Mouse (Mus musculus) forebrain, embryonic 16.5 days (tissue): Measurements from ENCODE around the gene B2m. TPM values are rescaled to one million over a fixed set of nuclear protein-coding genes. Genes with fewer than 3 reads are reported as not detected.

Experiments used
- ATAC-seq: fragments of 200-750 bp; cut with Nextera tagmentation; 2 replicates; pipeline ENCODE4 v1.8.0; 2017; ENCODE audit warnings: mild to moderate bottlenecking, moderate library complexity
- H3K27ac ChIP-seq: fragments of 300-500 bp; sonication (generic); 2 replicates; pipeline ENCODE4 v1.5.1; 2014; ENCODE audit warnings: low read length, control low read depth
- H3K27me3 ChIP-seq: fragments of 300-500 bp; sonication (generic); replicated peaks from 2 replicates; pipeline ENCODE4 v1.6.1; 2014; ENCODE audit warnings: low read length; ENCODE audit not compliant: control insufficient read depth, insufficient read depth
- H3K36me3 ChIP-seq: fragments of 300-500 bp; sonication (generic); 2 replicates; pipeline ENCODE4 v1.6.1; 2014; ENCODE audit not compliant: control insufficient read depth, insufficient read depth
- H3K4me1 ChIP-seq: fragments of 300-500 bp; sonication (generic); replicated peaks from 2 replicates; pipeline ENCODE4 v1.6.1; 2014; ENCODE audit warnings: low read length; ENCODE audit not compliant: control insufficient read depth, insufficient read depth
- H3K4me2 ChIP-seq: fragments of 300-500 bp; sonication (generic); 2 replicates; pipeline ENCODE4 v1.6.1; 2014; ENCODE audit warnings: mild to moderate bottlenecking, low read length, control low read depth
- H3K4me3 ChIP-seq: fragments of 300-500 bp; sonication (generic); replicated peaks from 2 replicates; pipeline ENCODE4 v1.5.1; 2014; ENCODE audit warnings: mild to moderate bottlenecking, low read length, control low read depth
- H3K9ac ChIP-seq: fragments of 300-500 bp; sonication (generic); replicated peaks from 2 replicates; pipeline ENCODE4 v1.6.1; 2014; ENCODE audit warnings: low read depth, low read length, control low read depth
- H3K9me3 ChIP-seq: fragments of 300-500 bp; sonication (generic); 2 replicates; pipeline ENCODE4 v1.6.1; 2016; ENCODE audit warnings: low read length; ENCODE audit not compliant: control insufficient read depth
- WGBS: fragments of 180-500 bp; shearing (Covaris S2); extraction: QIAGEN DNeasy Blood & Tissue Kit; methylation state at CpG from one replicate; pipeline ENCODE4 v1.1.7; 2014; 5-methylcytosine and 5-hydroxymethylcytosine counted together
- polyA plus RNA-seq: library from polyadenylated mRNA; unstranded; fragments of >200 nt; fragmentation: Nextera tagmentation; extraction: Ambion mirVana; gene quantifications from 2 replicates; pipeline ENCODE4 v1.2.1, GENCODE M21; 2015

The B2m gene
- polyA plus RNA-seq, 1 experiment from 2014 or later = 56.8 TPM

DNA sequence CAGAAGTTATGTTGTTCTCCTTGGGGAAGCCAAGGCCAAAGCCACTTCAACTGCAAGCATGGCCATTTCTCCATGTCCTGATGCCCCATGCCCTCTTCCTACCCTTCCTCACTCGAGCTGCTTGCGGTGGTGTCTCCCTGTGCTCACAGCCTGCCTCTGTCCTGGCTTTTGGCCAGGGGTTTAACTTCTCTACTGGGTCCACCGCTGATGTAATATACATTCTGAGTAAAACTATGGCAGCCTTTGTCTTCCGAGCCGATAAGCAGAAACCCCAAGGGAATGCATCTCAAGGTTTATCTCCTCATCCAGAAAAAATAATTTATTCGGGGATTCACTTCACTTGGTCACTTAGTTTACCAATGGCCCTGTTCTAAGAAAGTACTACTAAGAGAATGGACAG is 799 bp upstream of the B2m start:
- H3K27me3 ChIP-seq = no peaks in the 10 kb centered on the region
- no peak overlapping the region for H3K9ac ChIP-seq
- 74% methylated on average over 6 of the region's 6 CpGs for WGBS
- no peak for ATAC-seq
- no peaks in the 10 kb centered on the region for H3K9me3 ChIP-seq
- peaks cover 2% of the 10 kb centered on the region; the same call in 1 of the 2 replicates for H3K4me1 ChIP-seq
- H3K4me2 ChIP-seq = no peak overlapping the region; the same call in 1 of the 2 replicates
- H3K27ac ChIP-seq = no peak overlapping the region
- no peak overlapping the region for H3K4me3 ChIP-seq
- no peaks in the 10 kb centered on the region for H3K36me3 ChIP-seq

DNA sequence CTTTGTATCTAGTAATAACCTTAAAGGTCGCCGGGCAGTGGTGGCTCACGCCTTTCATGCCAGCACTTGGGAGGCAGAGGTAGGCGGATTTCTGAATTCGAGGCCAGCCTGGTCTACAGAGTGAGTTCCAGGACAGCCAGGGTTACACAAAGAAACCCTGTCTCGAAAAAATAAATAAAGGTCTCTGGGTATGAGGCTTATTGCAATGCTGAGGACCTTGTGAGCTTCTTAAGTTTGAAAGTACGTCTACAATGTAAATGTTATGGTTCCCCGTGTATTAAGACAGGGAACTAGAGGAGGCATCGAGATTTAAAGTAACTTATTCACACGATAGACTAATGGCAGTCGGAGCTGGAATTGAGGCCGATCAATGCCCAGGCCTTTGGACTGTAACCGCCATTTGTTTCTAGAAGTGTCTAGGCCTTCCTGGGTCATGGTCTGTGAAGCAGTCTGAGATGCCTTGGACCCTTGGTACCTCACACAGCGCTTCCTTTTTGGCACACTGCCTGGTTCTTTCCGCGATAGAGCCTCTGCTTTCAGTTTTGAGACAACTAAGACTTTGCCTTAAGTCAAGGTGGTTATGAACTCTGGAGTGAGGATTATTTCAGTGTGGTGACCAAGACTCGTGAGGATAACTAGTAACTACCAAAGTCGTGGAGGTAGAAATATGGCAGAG is 894 bp downstream of the B2m start:
- Histone ChIP-seq H3K4me3 (peak overlapping the region; percentile 60), H3K36me3 (no peaks in the 10 kb centered on the region), H3K9me3 (no peaks in the 10 kb centered on the region), H3K4me1 (peaks cover 2% of the 10 kb centered on the region; the same call in 1 of the 2 replicates), H3K27ac (no peak overlapping the region), H3K4me2 (peak overlapping the region; percentile 88), H3K9ac (peak overlapping the region; percentile 77), H3K27me3 (no peaks in the 10 kb centered on the region)
- 34% methylated on average over 18 of the region's 18 CpGs for WGBS
- no peak for ATAC-seq

DNA sequence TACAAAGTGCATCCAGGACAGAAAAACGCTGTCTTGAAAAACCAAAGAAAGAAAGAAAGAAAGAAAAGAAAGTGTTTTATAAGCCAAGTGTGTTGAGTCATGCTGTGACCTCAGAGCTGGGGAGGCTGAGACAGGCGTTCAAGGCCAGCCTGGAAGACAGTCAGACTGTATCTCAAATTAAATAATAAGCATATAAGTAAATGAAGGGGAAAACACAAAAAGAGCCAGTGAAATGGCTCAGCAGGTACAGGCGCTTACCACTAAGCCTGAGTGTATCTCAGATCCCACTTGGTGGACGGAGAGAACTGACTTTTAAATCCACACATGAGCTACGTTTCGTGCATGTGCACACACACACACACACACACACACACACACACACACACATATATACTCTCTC is 1.8 kb downstream of the B2m start:
- Histone ChIP-seq H3K4me3 (no peak overlapping the region), H3K9me3 (no peaks in the 10 kb centered on the region), H3K36me3 (no peaks in the 10 kb centered on the region), H3K9ac (no peak overlapping the region), H3K4me1 (peaks cover 2% of the 10 kb centered on the region; the same call in 1 of the 2 replicates), H3K27ac (no peak overlapping the region), H3K4me2 (no peak overlapping the region), H3K27me3 (no peaks in the 10 kb centered on the region)
- WGBS = 90% methylated on average over 6 of the region's 6 CpGs
- ATAC-seq = no peak

DNA sequence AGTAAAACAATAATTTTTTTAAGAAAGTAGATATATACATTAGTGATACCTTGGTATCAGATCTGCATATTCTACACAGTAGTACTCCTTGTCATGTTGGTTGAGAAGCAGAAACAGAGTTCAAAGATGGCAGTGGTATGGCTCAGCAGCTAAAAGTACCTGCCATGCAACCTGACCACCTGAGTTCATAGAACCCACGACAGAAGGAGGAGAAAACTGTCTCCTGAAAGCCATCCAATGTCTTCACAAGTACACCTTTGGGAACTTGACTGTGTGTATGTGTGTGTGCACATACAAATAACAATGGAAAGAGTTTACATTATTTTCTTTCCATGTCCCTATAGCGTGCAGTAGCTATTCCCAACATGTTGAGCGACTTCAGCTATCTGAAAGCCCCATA is 2.2 kb downstream of the B2m start:
- WGBS = 86% methylated on average over 3 of the region's 3 CpGs
- Histone ChIP-seq H3K4me2 (no peak overlapping the region), H3K9me3 (no peaks in the 10 kb centered on the region), H3K4me3 (no peak overlapping the region), H3K36me3 (no peaks in the 10 kb centered on the region), H3K27ac (no peak overlapping the region), H3K9ac (no peak overlapping the region), H3K27me3 (no peaks in the 10 kb centered on the region), H3K4me1 (peaks cover 2% of the 10 kb centered on the region; the same call in 1 of the 2 replicates)
- ATAC-seq = no peak

DNA sequence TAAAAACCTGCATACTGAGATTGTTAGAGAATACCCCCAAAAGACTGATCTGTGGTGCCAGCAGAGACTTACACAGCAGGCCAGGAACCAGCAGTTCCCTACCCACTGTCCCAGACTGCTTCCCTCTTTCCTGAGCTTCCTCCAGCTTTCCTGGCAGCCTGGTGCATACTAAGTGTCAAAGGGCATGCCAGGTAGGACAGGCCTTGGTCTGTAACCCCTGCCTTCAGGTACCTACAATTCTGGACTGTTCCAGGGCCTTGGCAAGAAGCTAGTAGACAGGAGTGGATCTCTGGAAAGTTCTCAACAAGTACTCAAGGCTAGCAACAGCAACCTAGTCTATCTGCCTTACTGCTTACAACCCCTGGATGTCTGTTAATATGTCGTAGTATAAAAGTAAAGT is 3.7 kb downstream of the B2m start:
- Histone ChIP-seq H3K9ac (no peak overlapping the region), H3K4me3 (no peak overlapping the region), H3K9me3 (no peaks in the 10 kb centered on the region), H3K4me1 (peaks cover 2% of the 10 kb centered on the region; the same call in 1 of the 2 replicates), H3K27me3 (no peaks in the 10 kb centered on the region), H3K36me3 (no peaks in the 10 kb centered on the region), H3K27ac (no peak overlapping the region), H3K4me2 (no peak overlapping the region)
- ATAC-seq = no peak
- 94% methylated on average over 1 of the region's 1 CpGs for WGBS

DNA sequence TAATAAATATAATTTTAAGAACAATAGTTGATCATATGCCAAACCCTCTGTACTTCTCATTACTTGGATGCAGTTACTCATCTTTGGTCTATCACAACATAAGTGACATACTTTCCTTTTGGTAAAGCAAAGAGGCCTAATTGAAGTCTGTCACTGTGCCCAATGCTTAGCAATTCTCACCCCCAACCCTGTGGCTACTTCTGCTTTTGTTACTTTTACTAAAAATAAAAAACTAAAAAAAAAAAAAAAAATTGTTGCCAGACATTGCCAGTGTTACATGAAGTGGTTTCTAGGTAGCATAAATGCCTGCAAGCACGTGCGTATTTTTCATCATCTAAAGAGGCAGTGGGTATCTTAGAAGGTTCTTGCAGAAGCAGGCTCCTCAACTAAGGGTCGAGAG is 5.4 kb downstream of the B2m start:
- Histone ChIP-seq H3K9ac (no peak overlapping the region), H3K9me3 (no peaks in the 10 kb centered on the region), H3K4me3 (no peak overlapping the region), H3K4me2 (no peak overlapping the region), H3K27me3 (no peaks in the 10 kb centered on the region), H3K36me3 (no peaks in the 10 kb centered on the region), H3K27ac (no peak overlapping the region), H3K4me1 (0 out of 2 replicates have a peak, but pooled peaks cover 2% of the 10 kb centered on the region)
- ATAC-seq = no peak
- 83% methylated on average over 3 of the region's 3 CpGs for WGBS

DNA sequence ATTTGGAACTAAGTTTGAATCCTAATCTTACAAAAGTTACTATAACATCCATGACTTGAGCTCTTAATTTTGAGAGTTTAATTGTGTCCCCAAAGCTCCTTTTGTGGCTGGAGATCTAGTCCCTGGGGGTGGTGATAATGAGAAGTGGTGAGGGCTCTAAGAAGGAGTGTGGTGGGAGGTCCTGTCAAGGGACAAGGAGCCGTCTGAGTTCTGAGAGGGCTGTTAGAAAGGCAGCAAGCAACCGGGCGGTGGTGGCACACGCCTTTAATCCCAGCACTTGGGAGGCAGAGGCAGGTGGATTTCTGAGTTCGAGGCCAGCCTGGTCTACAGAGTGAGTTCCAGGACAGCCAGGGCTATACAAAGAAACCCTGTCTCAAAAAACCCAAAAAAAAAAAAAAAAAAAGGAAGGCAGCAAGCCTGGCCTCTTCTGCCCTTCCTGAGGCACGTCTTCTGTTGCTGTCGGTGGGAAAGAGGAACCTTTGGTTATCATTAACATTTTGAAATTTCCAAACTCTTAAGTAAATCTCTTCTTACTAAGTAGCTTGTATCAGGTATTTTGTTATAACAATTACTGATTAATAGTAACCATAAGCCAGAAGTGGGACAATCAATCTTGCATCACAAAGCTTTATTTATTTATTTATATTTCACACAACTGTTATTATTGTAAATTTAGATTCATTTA is 6.3 kb downstream of the B2m start:
- Histone ChIP-seq H3K9ac (no peak overlapping the region), H3K4me3 (no peak overlapping the region), H3K36me3 (no peaks in the 10 kb centered on the region), H3K4me2 (no peak overlapping the region), H3K9me3 (no peaks in the 10 kb centered on the region), H3K27ac (no peak overlapping the region), H3K27me3 (no peaks in the 10 kb centered on the region), H3K4me1 (no peaks in the 10 kb centered on the region)
- ATAC-seq = no peak
- WGBS = 79% methylated on average over 6 of the region's 7 CpGs

DNA sequence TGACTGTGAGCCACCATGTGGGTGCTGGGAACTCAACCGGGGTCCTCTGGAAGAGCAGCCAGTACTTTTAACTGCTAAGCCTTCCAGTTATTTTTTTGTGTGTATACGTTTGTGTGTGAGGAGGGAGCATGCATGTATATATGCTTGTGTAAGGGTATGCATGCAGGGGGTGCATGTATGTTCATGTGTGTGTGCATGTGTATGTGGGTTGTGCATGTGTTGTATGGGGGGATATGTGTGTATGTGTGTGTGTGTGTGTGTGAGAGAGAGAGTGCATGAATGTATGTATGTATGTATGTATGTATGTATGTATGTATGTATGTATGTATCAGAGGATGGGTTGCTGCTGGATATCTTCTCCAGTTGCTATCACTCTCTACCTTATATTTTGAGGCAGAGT is 7.0 kb downstream of the B2m start:
- Histone ChIP-seq H3K27me3 (no peaks in the 10 kb centered on the region), H3K9me3 (no peaks in the 10 kb centered on the region), H3K4me1 (no peaks in the 10 kb centered on the region), H3K36me3 (no peaks in the 10 kb centered on the region), H3K9ac (no peak overlapping the region), H3K27ac (no peak overlapping the region), H3K4me2 (no peak overlapping the region), H3K4me3 (no peak overlapping the region)
- 90% methylated on average over 2 of the region's 2 CpGs for WGBS
- no peak for ATAC-seq

DNA sequence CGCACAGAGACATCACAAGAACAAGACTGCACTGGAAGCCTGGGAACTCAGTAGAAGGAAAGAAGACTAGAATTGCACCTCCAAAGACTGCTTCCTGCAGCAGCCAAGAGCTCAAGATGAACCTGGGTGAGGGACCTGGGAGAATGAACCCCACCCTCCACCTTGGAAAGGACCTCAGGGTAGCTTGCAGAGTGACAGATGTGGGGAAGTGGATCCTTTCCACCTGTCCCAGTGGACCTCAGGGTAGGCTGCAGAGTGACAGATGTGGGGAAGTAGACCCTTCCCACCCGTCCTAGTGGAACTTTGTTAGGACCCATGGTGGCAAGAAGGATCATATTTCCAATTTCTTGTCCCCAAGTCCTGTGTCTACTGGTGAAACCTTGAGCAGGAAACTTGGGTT is 7.8 kb downstream of the B2m start:
- H3K4me1 ChIP-seq = no peaks in the 10 kb centered on the region
- H3K36me3 ChIP-seq = no peaks in the 10 kb centered on the region
- no peak overlapping the region for H3K27ac ChIP-seq
- no peaks in the 10 kb centered on the region for H3K9me3 ChIP-seq
- H3K4me3 ChIP-seq = no peak overlapping the region
- H3K27me3 ChIP-seq = no peaks in the 10 kb centered on the region
- H3K4me2 ChIP-seq = no peak overlapping the region
- 69% methylated on average over 2 of the region's 2 CpGs for WGBS
- no peak overlapping the region for H3K9ac ChIP-seq
- no peak for ATAC-seq
